Mouse (Mus musculus): ENCODE results near the gene Fbxl19.

Fbxl19 gene

GRCm38 (mm10) chr7:127801010-127801621 lies 56.8 kb downstream of the Fbxl19 start:
- no peak for DNase-seq (ENCODE audit: low spot score in 2 of 2)

DNA sequence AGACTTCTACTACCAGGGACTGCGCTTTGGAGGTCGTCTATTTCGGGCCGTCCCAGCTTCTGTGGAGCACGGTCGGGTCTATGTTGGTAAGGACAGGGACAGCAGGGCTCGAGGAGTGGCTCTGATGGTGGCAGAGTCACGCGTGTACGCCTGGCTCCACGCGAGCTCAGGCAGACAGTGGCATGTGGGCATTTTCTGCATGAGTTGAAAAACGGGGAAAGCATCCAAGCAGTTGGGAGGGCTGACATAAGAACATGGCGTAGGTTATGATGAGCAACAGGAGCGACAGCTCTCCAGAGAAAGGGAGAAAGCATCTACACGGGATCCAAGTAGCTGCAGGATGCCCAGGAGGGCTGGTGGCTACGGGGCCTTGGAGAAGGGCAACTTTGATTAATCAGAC lies 58.0 kb downstream of the Fbxl19 start:
- DNase-seq (ENCODE audit: low spot score in 2 of 2), result no peak

GRCm38 (mm10) chr7:127808821-127809220 lies 64.5 kb downstream of the Fbxl19 start:
- no peak for DNase-seq (ENCODE audit: low spot score in 2 of 2)

DNA sequence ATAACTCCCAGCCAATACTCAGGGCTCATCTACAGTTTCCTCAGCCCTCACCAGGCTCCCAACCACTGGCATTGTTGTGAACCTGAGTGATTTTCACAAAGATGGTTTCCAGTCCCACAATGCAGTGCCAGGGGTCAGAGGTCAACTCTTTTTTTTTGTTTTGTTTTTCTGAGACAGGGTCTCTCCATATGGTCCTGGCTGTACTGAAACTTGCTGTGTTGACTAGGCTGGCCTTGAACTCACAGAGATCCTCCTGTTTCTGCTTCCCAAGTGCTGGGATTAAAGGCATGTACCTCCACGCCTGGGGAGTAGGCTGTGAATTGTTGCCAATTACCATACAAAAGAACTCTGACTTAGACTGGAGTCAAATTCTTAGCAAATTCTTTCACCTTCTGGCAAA lies 65.5 kb downstream of the Fbxl19 start:
- no peak for DNase-seq (ENCODE audit: low spot score in 2 of 2)

- DNase-seq (ENCODE audit: low spot score in 2 of 2), result no peak
Observed at GRCm38 (mm10) chr7:127810650-127811049, 66.3 kb downstream of the Fbxl19 start.

- DNase-seq (ENCODE audit: low spot score in 2 of 2), result no peak
Observed at GRCm38 (mm10) chr7:127811240-127811639, 66.9 kb downstream of the Fbxl19 start.

- no peak for DNase-seq (ENCODE audit: low spot score in 2 of 2)
Observed at GRCm38 (mm10) chr7:127812292-127812691, 67.9 kb downstream of the Fbxl19 start.

DNA sequence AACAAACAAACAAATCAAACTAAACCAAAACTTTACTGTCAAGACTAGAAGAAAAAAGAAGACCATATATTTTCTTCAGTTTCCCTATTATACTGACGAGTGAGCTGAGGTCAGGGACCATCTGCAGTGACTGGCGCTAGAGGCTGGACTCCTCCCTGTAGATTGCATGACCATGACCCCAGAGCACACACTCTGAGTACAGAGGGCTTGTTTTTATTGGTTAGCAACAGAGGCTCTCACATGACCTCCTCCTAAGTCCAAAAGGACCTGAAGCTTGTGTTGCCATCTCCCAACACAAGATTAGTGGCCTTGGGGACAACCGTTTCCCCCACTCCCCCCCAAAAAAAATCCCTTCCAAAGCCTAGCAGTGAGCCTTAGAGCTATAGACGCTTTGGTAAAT lies 69.5 kb downstream of the Fbxl19 start:
- no peak for DNase-seq (ENCODE audit: low spot score in 2 of 2)

DNA sequence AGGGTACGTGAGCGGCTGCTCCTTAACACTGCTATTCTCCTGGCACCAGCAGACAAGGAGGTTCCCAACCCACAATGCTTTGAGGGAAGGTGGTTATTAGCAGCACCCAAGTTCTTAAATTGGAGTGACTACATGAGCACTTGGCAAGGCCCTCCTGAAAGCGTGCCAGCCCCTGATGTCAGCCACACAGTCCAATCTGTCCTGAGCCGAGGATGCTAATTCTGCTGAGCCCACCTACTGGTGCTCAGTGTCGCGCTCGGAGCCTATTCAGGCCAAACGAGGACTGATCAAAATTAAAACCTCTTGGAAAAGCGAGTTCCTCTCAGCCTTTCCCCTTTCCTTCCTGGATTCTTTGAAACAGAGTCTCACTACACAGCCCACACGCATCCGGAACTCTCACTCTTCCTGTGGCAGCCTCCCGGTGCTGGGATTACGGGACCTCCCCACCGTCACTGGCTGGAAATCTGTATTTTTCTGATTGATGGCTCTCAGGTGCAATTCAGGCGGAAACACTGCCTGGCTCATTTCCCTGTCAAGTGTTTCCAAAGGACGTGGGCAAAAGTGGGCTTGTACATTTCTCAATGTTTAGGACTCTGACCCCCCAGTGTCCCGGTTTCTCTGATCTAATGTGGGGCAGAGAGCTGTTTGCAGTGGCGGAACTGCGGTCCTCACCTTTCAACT lies 70.0 kb downstream of the Fbxl19 start:
- peak in 1 of 2 experiments; percentile 66 for DNase-seq (ENCODE audit: low spot score in 2 of 2)

DNA sequence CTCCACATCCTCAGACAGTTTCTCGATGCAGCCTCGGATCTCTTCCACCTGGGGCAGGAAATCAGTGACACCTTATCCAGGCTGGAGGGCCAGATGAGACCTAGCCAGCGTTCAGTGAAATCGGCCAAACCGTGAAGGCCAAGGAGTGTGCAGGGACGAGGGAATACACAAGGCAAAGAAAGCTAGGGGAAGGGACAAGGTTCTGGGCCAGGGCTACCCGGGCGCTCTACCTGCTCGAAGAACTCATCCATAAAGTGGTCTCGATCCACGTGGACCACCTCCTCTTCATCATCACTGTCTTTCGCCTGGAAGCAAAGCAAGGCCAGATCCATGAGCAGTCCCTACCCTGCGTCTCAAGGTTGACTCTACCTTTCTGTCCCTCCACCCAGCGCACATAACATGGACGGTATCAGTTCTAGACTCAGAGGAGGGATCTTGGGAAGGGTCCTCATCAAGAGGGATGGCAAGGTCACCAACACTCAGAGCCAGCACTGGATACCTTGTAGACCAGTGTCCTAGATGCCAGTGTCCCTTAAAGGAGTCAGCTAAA lies 70.8 kb downstream of the Fbxl19 start:
- DNase-seq (ENCODE audit: low spot score in 2 of 2), result no peak

GRCm38 (mm10) chr7:127815954-127816821 lies 71.8 kb downstream of the Fbxl19 start:
- DNase-seq (ENCODE audit: low spot score in 2 of 2), result peak in 1 of 2 experiments; percentile 57

DNA sequence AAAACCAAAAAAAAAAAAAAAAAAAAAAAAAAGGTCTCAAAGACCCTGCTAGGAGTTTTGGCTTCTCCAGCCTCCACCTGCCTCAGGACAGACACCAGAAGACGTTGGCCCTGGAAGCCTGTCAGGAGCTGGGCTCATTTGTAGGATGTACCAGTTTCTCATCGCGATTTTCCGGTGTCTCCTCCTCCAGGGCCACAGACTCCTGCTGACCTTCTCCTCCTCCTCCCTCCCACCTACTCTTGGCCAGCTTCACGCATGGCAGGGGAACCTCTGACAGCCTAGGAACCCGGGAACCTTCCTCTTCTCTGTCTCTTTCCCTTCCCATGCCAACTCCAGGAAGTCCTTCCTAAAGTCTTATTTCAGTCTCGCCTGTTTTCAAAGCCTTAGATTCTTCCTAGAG lies 72.7 kb downstream of the Fbxl19 start:
- no peak for DNase-seq (ENCODE audit: low spot score in 2 of 2)

GRCm38 (mm10) chr7:127817776-127818175 lies 73.4 kb downstream of the Fbxl19 start:
- no peak for DNase-seq (ENCODE audit: low spot score in 2 of 2)
